Mouse (Mus musculus) thymus, adult 18-20 months (tissue): ENCODE data around the gene St8sia1.

Experiments
- DNase-seq, 2 experiments: peaks; one replicate each; pipeline ENCODE4 v3.0.0; 2022; ENCODE audit warnings: mixed read lengths in 2 of 2

Gene St8sia1

DNA sequence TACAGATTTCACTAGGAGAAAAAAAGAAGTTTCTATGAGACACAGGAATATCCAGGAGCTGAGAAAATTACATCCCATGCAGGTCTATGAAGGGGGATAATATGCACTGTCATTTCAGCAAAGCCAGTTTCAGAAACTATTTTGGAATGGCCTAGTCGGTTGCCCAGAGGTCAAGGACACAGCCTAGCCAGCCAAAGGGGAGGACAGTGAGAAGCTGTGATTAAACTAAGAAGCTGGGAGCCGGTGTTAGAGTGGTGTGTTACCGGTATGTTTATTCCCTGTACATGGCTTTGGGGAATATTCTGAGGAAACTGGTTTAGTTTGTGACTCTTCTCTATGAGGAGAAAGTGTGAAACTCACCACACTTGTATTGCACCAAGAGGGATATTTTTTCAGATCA, 68.9 kb downstream of the St8sia1 start:
- DNase-seq: no peak

DNA sequence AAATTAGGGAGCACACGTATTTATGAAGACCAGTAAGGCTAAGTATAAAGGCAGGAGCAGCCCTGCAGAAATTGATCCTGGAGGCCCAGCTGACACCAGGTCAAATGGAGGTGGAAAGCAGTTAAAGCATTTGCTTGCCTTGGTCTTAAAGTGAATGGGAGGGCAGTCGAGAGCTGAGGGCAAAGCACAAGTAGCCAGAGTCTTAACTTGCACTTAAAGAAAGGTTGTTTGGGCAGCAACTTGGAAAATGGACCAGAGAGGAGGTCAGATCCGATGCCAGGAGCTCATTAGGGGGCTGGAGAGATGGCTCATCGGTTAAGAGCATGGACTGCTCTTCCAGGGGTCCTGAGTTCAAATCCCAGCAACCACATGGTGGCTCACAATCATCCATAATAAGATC, 70.5 kb downstream of the St8sia1 start:
- DNase-seq: no peak

DNA sequence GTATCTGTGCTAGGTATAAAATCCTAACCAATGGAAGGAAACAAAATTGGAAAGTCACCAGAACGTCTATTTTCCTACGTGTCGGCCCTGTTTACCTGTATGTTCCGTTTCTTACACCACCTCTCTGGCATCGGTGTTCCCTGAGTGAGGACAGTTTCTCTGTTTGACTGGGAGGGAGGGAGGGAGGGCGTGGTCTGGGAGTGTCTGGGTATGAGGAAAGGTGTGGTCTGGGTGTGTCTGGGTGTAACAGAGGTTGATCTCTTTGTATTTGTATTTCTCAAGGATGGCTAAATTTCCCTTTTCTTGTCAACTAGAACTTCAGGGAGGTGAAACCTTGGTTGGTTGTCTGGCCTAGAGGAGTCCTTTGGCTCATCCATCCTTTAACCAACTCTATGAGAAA, 73.9 kb downstream of the St8sia1 start:
- no peak for DNase-seq

DNA sequence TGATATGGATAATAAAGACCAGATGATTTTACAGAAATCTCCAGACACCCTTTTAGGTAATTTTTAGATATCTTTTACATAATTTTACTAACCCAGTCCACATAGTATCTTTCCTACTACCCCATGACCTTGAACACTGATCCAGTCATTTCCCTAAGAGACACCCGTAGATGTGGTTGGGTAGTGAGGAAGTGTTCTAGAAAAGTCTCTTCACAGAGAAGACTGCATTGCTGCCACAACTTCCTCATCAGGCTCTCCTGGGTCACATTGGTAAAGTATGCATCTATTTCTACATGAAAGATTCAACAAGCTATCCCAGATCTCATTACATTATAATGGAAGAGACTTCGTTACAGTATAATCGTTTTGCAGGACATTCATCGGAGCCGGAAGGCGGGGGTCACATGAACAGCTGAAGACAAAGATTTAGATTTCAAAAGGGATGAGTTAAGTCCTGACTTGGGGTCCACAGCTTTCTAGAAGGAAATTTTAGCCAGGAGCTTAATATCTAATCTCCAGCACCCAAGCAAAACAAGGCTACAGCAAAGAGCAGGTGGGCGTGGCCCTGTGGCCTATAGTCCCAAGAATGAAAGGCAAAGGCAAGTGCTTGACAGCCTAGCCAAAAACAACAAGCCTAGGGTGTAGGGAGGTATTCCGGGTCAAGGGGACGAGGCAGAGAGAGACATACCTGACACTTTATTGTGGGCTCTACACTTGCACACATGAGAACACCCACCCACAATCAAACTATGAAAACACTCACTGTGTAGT, 75.1 kb downstream of the St8sia1 start:
- DNase-seq: no peak

DNA sequence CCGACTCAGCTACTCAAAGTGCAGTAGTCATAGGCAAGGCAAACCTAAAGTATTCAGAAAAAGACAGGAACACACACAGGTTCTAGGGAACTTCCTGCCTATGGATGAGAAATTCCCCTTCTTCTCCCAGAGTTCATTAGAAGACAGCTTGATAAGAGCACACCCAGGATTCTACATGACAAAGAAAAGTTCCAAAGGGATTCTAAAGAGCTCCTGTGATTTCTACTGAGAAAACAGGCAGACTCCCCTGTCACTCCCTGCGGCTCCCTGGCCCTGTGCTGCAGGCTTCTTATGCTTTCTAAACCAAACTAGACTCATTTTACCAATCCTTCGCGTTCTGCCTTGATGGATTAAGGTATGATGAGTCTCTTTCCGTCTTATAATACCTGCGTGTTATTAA, 75.9 kb downstream of the St8sia1 start:
- DNase-seq: no peak

DNA sequence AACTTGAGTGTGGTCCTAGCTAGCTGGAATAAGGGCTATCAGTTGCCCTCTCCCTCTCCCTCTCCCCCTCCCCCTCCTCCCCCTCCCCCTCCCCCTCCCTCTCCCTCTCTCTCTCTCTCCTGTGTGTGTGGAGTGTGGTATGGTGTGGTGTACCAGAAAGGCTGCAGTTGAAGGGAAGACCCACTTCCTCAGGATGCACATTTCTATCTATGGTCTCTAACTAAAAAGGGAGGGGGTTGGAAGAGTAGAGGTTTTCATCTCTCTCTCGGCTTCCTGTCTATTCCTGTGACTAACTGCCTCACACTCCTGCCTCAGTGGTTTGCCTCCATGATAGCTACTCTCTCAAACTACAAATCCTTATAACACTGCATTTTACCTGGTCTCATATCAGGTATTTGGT, 76.9 kb downstream of the St8sia1 start:
- DNase-seq: peak in 1 of 2 experiments; percentile 58

- no peak for DNase-seq
These were observed 78.7 kb downstream of the St8sia1 start for GRCm38 (mm10) chr6:142885364-142886154.

- peak; percentile 54 to 73 for DNase-seq
These were observed 80.1 kb downstream of the St8sia1 start for GRCm38 (mm10) chr6:142884128-142884527.

- no peak for DNase-seq
These were observed 83.3 kb downstream of the St8sia1 start for GRCm38 (mm10) chr6:142880849-142881470.

DNA sequence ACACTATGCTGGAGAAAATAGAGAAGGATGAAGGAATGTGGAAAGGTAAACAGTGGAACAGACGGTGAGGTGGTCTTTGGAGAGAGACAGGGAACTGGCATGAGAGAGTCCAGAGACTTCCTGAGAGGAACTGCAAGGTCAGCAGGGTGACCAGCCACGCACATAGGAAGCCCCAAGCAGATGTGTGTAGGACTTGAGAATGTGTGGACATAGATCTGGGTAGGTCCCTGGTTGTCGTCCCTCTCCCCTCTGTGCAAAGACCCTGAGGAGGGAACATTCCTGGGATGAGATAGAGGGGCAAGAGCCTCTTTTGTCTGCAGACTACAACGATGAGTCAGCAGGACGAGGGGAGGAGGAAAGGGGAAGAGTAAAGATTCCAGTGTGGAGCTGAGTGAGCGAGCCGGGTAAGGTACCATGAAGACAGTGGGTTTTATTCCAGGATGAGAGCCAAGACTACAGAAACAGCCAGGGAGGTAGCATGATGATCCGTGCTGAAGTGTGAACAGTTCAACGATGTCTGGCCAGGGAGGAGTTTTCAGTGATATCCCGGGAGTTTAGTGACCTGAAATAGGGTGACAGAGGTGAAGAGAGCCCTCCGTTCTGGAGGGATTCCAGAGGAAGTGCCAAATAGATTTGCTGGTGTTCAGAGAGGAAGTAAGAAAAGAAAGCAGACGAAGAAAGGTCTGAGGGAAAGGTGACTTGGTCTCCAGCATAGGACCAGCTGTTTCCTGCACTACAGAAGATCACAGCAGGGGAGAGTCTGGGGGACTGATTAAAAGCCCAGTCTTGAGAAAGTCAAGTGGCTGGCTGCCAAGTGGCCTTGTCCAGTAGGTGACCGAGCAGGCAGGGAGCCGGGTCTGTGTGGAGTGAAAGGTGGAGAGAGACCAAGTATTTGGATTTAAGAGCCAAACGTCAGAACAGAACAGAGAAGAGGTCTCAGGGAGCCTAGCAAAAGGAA, 85.2 kb downstream of the St8sia1 start:
- no peak for DNase-seq

GRCm38 (mm10) chr6:142877221-142877620, 87.0 kb downstream of the St8sia1 start:
- no peak for DNase-seq

DNA sequence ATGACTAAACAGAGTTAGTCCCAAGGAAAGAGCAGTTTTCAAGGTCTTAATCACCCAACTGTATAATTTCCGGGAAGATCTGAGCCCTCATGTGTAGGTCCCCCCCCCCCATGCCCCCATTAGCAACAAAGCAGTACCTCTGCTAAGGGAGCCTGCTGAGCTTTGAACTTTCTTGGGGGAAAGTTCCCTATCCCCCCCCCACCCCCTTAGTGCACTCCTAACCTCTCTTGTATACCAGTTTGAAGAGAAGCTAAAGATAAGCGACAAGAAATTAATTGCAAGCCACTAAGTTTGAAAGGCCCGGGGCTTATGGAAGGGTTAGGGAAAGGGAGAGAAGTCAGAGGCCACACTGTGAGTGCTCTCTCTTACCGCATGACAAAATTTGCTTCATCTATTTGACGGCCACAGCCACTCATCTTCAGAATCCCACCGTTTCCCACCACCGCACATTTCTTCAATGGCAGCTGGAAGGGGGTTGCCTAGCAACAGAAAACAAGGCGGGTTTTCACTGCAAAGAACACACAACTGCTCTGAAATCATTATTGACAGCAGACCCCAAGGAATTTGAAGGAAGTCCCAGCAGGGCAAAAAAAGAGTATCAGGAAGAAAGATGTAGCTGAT, 87.9 kb downstream of the St8sia1 start:
- DNase-seq: no peak

- DNase-seq: no peak
These were observed 90.3 kb downstream of the St8sia1 start for GRCm38 (mm10) chr6:142873795-142874563.

- DNase-seq: no peak
These were observed 94.4 kb downstream of the St8sia1 start for GRCm38 (mm10) chr6:142869715-142870422.

DNA sequence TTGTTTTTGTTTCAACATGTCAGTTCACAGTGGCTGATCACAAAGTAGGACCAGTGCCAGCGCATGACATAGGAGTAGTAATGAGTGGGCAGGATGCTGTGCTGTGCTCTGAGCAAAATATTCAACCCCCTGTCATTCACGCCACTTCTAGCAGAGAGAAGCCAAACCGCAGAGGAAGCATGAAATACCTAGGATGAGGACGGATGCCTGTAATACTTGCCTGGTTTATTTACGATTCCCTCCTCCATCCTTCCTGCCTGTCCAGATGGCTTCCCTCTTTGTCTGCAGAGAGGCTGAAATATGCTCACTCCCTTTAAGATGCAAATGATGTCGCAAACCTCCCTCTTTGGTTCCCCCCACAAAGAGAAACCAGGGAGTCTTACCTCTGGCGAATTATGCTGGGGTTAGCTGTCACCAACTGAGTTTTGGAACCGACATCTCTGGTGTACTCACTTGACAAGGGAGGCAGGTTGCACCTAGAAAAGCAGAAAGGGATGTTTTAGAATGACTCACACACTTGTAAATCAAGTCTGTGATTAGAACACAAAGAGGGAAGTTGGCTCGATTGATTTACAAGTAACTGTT, 96.7 kb downstream of the St8sia1 start:
- DNase-seq: no peak

DNA sequence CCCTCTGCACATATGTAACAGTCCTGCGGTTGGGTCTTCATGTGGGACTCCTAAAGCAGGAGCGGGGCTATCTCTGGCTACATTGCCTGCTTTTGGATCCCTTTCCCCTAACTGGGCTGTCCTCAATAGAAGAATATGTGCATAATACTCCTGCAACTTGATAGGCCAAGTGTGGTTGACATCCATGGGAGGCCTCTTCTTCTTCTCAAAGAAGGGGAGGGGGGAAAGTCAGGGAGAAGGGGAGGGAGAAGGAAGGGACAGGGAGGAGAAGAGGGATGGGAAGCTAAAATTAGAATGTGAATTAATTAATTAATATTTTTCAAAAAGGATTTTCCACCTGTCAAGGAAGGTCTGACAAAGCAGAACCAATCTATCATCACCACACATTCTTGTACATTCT, 97.2 kb downstream of the St8sia1 start:
- no peak for DNase-seq

DNA sequence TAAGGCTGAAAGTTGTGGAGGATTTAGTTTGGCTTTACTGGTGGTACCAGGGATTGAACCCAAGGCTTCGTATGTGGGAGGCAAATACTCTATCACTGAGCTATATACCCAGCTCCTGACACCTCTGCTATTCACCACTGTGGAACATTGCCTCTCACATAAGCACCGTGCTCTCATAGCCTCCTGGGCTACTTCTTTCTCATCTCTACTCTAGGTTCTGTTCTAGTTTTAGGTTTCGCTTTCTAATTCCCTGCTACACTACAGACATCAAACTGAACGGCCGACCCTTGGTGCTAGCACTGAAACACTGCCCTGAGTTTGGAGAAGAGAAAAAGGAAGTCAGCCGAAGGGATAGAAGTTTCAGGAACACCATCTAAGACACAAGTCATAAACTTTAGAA, 99.1 kb downstream of the St8sia1 start:
- DNase-seq: no peak

DNA sequence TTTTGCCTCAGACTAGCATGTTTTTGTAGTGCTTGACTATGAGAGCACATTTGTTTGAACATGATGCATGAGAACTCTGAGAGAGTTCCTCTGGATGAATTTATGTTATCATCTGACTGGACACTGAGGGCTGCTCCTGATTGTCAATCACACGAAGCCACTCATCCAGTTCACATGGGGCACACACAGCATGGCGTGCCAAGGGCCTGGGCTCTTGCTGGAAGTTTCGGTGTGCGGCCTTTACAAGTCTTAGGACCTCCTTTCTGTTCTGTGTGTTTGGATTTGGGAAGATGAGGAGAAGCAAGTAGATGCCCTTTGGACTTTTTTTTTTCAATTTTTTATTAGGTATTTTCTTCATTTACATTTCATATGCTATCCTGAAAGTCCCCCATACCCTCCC, 100.4 kb downstream of the St8sia1 start:
- DNase-seq: no peak

GRCm38 (mm10) chr6:142862265-142862664, 102.0 kb downstream of the St8sia1 start:
- no peak for DNase-seq

DNA sequence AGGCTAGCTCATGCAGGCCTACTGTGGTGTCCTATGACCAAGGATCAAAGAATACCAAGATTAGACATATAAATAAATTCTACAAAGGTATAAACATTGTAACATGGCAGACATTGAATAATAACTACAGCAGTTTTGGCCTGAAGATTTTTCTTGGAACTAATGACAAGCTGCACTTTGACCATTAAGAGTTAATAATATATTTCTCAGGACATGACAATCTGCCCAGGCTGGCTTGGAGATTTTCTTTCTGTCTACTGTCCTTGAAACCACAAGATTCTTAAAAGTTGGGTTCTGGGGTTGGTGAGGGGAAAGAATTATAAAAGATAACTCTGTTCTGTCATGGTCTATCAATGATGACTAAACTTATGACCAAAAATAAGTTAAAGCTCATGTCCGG, 103.9 kb downstream of the St8sia1 start:
- no peak for DNase-seq
